Mouse (Mus musculus) intestine, embryonic 14.5 days (tissue): ENCODE data around the gene Prss54. TPM values are rescaled to one million over a fixed set of nuclear protein-coding genes. Genes with fewer than 3 reads are reported as not detected.

ENCODE experiments used
- ATAC-seq: fragments of 200-750 bp; cut with Nextera tagmentation; replicated peaks from 2 replicates; pipeline ENCODE4 v1.8.0; 2017; ENCODE audit warnings: low read depth, moderate number of reproducible peaks, moderate TSS enrichment, moderate library complexity; ENCODE audit not compliant: low FRiP score, low TSS enrichment
- DNase-seq: peaks from one replicate; pipeline ENCODE4 v3.0.0-alpha.2; 2018; ENCODE audit warnings: low spot score
- H3K27ac ChIP-seq: fragments of 300-500 bp; sonication (generic); 2 replicates; pipeline ENCODE4 v1.5.1; 2014; ENCODE audit warnings: low read depth, mild to moderate bottlenecking, control low read depth
- H3K27me3 ChIP-seq: fragments of 300-500 bp; sonication (generic); replicated peaks from 2 replicates; pipeline ENCODE4 v1.6.1; 2014; ENCODE audit warnings: low read length, control low read depth; ENCODE audit not compliant: control insufficient read depth, insufficient read depth
- H3K36me3 ChIP-seq: fragments of 300-500 bp; sonication (generic); 2 replicates; pipeline ENCODE4 v1.6.1; 2014; ENCODE audit warnings: low read length, control low read depth; ENCODE audit not compliant: control insufficient read depth, insufficient read depth
- H3K4me1 ChIP-seq: fragments of 300-500 bp; sonication (generic); replicated peaks from 2 replicates; pipeline ENCODE4 v1.6.1; 2014; ENCODE audit warnings: low read length, control low read depth, mixed read lengths; ENCODE audit not compliant: control insufficient read depth, insufficient read depth
- H3K4me2 ChIP-seq: fragments of 300-500 bp; sonication (generic); 2 replicates; pipeline ENCODE4 v1.6.1; 2014; ENCODE audit warnings: low read length
- H3K4me3 ChIP-seq: fragments of 300-500 bp; sonication (generic); 2 replicates; pipeline ENCODE4 v1.5.1; 2014; ENCODE audit warnings: low read depth, low read length, control low read depth, mixed read lengths
- H3K9ac ChIP-seq: fragments of 300-500 bp; sonication (generic); 2 replicates; pipeline ENCODE4 v1.6.1; 2014; ENCODE audit warnings: mild to moderate bottlenecking, low read length
- H3K9me3 ChIP-seq: fragments of 300-500 bp; sonication (generic); 2 replicates; pipeline ENCODE4 v1.6.1; 2016; ENCODE audit warnings: low read length, control low read depth; ENCODE audit not compliant: control insufficient read depth
- WGBS: fragments of 180-500 bp; shearing (Covaris S2); extraction: QIAGEN DNeasy Blood & Tissue Kit; methylation state at CpG from one replicate; pipeline ENCODE4 v1.1.7; 2014; 5-methylcytosine and 5-hydroxymethylcytosine counted together
- polyA plus RNA-seq: library from polyadenylated mRNA; unstranded; fragments of >200 nt; fragmentation: Nextera tagmentation; extraction: Ambion mirVana; gene quantifications from 2 replicates; pipeline ENCODE4 v1.2.1, GENCODE M21; 2014

Prss54 gene
- polyA plus RNA-seq, 1 experiment from 2014 or later = not detected

DNA sequence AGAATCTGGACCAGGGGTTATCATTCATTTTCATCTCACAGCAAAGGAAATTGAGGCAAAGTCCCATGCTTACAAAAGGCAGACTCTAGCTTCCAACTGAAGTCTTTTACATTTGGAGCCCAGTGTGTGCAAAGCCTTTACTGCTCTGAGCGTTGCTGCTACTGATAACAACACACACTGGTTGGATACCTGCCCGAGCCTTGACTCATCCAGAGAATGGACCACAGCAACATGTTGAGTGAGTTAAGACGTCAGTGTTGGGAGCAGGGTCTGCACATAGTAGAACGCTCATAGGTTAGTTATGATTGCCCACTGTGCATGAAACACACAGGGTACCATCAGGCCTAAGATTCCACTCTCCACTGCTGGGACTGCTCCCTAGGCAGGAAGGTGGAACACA, 52.1 kb downstream of the Prss54 start:
- no peaks in the 10 kb centered on the region for H3K4me1 ChIP-seq
- H3K36me3 ChIP-seq = no peaks in the 10 kb centered on the region
- no peak overlapping the region for H3K9ac ChIP-seq
- no peaks in the 10 kb centered on the region for H3K27me3 ChIP-seq
- ATAC-seq (no peak), DNase-seq (no peak)
- no peak overlapping the region for H3K27ac ChIP-seq
- 87% methylated on average over 4 of the region's 4 CpGs for WGBS
- no peak overlapping the region for H3K4me2 ChIP-seq
- no peaks in the 10 kb centered on the region for H3K9me3 ChIP-seq
- H3K4me3 ChIP-seq = no peak overlapping the region

DNA sequence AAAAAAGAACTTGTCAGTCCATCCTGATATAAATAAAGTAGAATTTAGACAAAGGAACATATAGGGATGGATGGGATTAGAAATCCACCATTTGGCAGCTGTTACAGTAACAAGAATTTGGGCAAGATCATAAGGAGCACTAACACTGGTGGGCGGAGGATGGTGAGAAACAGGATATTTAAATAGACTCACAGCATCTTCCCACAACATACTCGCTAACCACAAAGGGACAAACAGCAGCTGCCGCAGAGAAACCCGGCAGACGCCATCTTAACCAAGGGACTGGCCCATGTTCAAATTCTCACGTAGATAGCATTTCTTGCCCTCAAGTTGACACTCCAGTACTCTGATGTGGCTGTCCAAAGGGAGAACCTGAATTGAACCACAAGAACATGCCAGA, 59.2 kb downstream of the Prss54 start:
- H3K36me3 ChIP-seq = no peaks in the 10 kb centered on the region
- no peak overlapping the region for H3K4me2 ChIP-seq
- 93% methylated on average over 6 of the region's 6 CpGs for WGBS
- H3K9me3 ChIP-seq = no peaks in the 10 kb centered on the region
- no peak overlapping the region for H3K27ac ChIP-seq
- H3K4me3 ChIP-seq = no peak overlapping the region
- DNase-seq (no peak), ATAC-seq (no peak)
- no peaks in the 10 kb centered on the region for H3K4me1 ChIP-seq
- no peak overlapping the region for H3K9ac ChIP-seq
- H3K27me3 ChIP-seq = no peaks in the 10 kb centered on the region

GRCm38 (mm10) chr8:95513219-95513618, 62.9 kb downstream of the Prss54 start:
- H3K9ac ChIP-seq = no peak overlapping the region
- DNase-seq = no peak
- no peak overlapping the region for H3K27ac ChIP-seq
- no peaks in the 10 kb centered on the region for H3K27me3 ChIP-seq
- H3K9me3 ChIP-seq = no peaks in the 10 kb centered on the region
- H3K4me3 ChIP-seq = no peak overlapping the region
- H3K36me3 ChIP-seq = no peaks in the 10 kb centered on the region
- no peak for ATAC-seq
- no peak overlapping the region for H3K4me2 ChIP-seq
- WGBS = 67% methylated on average over 4 of the region's 4 CpGs
- H3K4me1 ChIP-seq = no peaks in the 10 kb centered on the region

DNA sequence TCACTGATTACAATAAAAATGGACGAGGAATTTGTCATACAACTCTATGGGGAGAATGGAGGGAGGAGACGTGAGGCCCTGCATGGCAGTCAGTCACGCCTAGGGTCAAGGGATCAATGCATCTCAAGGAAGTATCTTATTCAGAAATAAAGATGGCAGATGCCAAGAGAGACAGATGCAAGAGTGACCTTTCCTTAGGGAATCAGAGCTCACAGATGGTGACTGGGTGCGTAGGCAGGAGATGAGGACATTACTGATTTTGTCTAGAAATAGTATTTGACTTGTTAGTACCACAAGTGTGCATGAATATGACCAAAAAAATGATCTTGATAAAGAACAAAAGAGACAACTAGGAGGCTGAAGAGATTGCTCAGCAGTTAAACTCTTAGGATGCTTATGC, 63.9 kb downstream of the Prss54 start:
- Histone ChIP-seq H3K27me3 (no peaks in the 10 kb centered on the region), H3K4me3 (no peak overlapping the region), H3K9ac (no peak overlapping the region), H3K4me1 (no peaks in the 10 kb centered on the region), H3K27ac (no peak overlapping the region), H3K4me2 (no peak overlapping the region), H3K36me3 (no peaks in the 10 kb centered on the region), H3K9me3 (no peaks in the 10 kb centered on the region)
- DNase-seq (no peak), ATAC-seq (no peak)
- WGBS = 70% methylated on average over 4 of the region's 4 CpGs

Other genes with a start within 250 kb of the Prss54 start
- 7.7 and 8.2 TPM in 2 replicates for gene Zfp319, start 244.4 kb downstream of the Prss54 start, polyA plus RNA-seq
- 39.0 and 41.6 TPM in 2 replicates for gene Usb1, start 244.1 kb downstream of the Prss54 start, polyA plus RNA-seq
- gene Mmp15, start 224.1 kb downstream of the Prss54 start, polyA plus RNA-seq = 21.4 and 22.2 TPM in 2 replicates
- 157 and 159 TPM in 2 replicates for gene Cfap20, start 141.5 kb downstream of the Prss54 start, polyA plus RNA-seq
- 17.5 and 20.7 TPM in 2 replicates for gene Csnk2a2, start 86.3 kb downstream of the Prss54 start, polyA plus RNA-seq
- 0.27 TPM in 1 of 2 replicates, not detected in the other for gene Ccdc113, start 42.3 kb downstream of the Prss54 start, polyA plus RNA-seq
- gene Gins3, start 57.1 kb upstream of the Prss54 start, polyA plus RNA-seq = 18.6 and 21.1 TPM in 2 replicates
- gene Ndrg4, start 100.6 kb upstream of the Prss54 start, polyA plus RNA-seq = 21.3 and 22.1 TPM in 2 replicates
- 21.5 and 22.8 TPM in 2 replicates for gene Setd6, start 139.5 kb upstream of the Prss54 start, polyA plus RNA-seq
- gene Cnot1, start 231.1 kb upstream of the Prss54 start, polyA plus RNA-seq = 98.5 and 132 TPM in 2 replicates
- 355 and 369 TPM in 2 replicates for gene Sap18b, start 249.0 kb upstream of the Prss54 start, polyA plus RNA-seq